Mouse (Mus musculus) adrenal gland, postnatal 36 days (tissue): ENCODE results near the gene Ccdc78. TPM values are rescaled to one million over a fixed set of nuclear protein-coding genes. Genes with fewer than 3 reads are reported as not detected.
"Not testable (repeated sequence)": the region's sequence is repeated elsewhere in the genome, so short reads cannot be mapped to it uniquely, and the experiment has no call there.

Source experiments
- DNase-seq, 2 experiments: peaks; one replicate each; pipeline ENCODE4 v3.0.0; 2021; ENCODE audit warnings: mixed read lengths in 1 of 2
- long read RNA-seq, 2 experiments: library from polyadenylated mRNA; stranded (forward); transcript quantifications; one replicate each; pipeline ENCODE4 v2.0.0; 2021; ENCODE audit warnings: borderline sequencing depth in 2 of 2
- total RNA-seq, 2 experiments: library from RNA; stranded (reverse); gene quantifications; 2 replicates each; pipeline ENCODE4 v1.2.3; 2021

Ccdc78 gene
- total RNA-seq = not detected
- long read RNA-seq, experiment 1, partial matches to known transcripts = 0 of 1 reads
- long read RNA-seq, experiment 1, other reads (novel, unspliced or antisense) = 1 of 1 reads
- long read RNA-seq, experiment 2, partial matches to known transcripts = 0 of 1 reads
- long read RNA-seq, experiment 2, other reads (novel, unspliced or antisense) = 1 of 1 reads

- DNase-seq = no peak
Measured at GRCm38 (mm10) chr17:25786280-25786679, at the start of gene Ccdc78. Gene Ccdc78 (plus strand): TSS chr17:25786580.

- DNase-seq = no peak
Measured at GRCm38 (mm10) chr17:25738861-25739260, 47.5 kb upstream of the Ccdc78 start.

- not testable (repeated sequence) for DNase-seq
Measured at GRCm38 (mm10) chr17:25741471-25741870, 44.9 kb upstream of the Ccdc78 start.

- peak; percentile 80 to 85 for DNase-seq
Measured at GRCm38 (mm10) chr17:25743831-25744230, 42.5 kb upstream of the Ccdc78 start.

- DNase-seq = peak; percentile 24 to 33
Measured at GRCm38 (mm10) chr17:25744311-25744710, 42.1 kb upstream of the Ccdc78 start.

- peak; percentile 31 to 34 for DNase-seq
Measured at GRCm38 (mm10) chr17:25748238-25748637, 38.1 kb upstream of the Ccdc78 start.

- no peak for DNase-seq
Measured at GRCm38 (mm10) chr17:25749314-25749713, 37.1 kb upstream of the Ccdc78 start.

GRCm38 (mm10) chr17:25751446-25751845 is 34.9 kb upstream of the Ccdc78 start:
- DNase-seq = peak; percentile 81 to 83

GRCm38 (mm10) chr17:25754241-25754640 is 32.1 kb upstream of the Ccdc78 start, which contains the start of gene Msln:
Gene Msln (minus strand): TSS chr17:25754378.
- no peak for DNase-seq

- no peak for DNase-seq
Measured at GRCm38 (mm10) chr17:25755086-25755485, 31.3 kb upstream of the Ccdc78 start.

GRCm38 (mm10) chr17:25755627-25756377 is 30.6 kb upstream of the Ccdc78 start:
- no peak for DNase-seq

GRCm38 (mm10) chr17:25756378-25757242 is 29.8 kb upstream of the Ccdc78 start:
- no peak for DNase-seq

GRCm38 (mm10) chr17:25757691-25758090 is 28.7 kb upstream of the Ccdc78 start:
- DNase-seq = no peak

- no peak for DNase-seq
Measured at GRCm38 (mm10) chr17:25760148-25760547, 26.2 kb upstream of the Ccdc78 start.

GRCm38 (mm10) chr17:25761561-25761970 is 24.8 kb upstream of the Ccdc78 start:
- no peak for DNase-seq

- no peak for DNase-seq
Measured at GRCm38 (mm10) chr17:25762591-25762990, 23.8 kb upstream of the Ccdc78 start.

- DNase-seq = no peak
Measured at GRCm38 (mm10) chr17:25765886-25766285, 20.5 kb upstream of the Ccdc78 start.

- no peak for DNase-seq
Measured at GRCm38 (mm10) chr17:25769331-25769730, 17.0 kb upstream of the Ccdc78 start.

GRCm38 (mm10) chr17:25773549-25774120 is 12.7 kb upstream of the Ccdc78 start, which contains the start of gene Narfl:
Gene Narfl (plus strand): TSS chr17:25773776.
- DNase-seq = peak; percentile 96 to 97

GRCm38 (mm10) chr17:25775318-25776062 is 10.9 kb upstream of the Ccdc78 start:
- no peak for DNase-seq

- DNase-seq = no peak
Measured at GRCm38 (mm10) chr17:25777948-25778347, 8.4 kb upstream of the Ccdc78 start.
